Mouse (Mus musculus) left cerebral cortex, postnatal 25 days (tissue): ENCODE measurements at regions not wholly inside any gene's neighbourhood (a gene's known extent, or its start where the extent isn't known, plus 50 kb on each side); places are given as distances from the start of the nearest gene placed in this dataset.

Source experiments
- DNase-seq, 2 experiments: peaks; one replicate each; pipeline ENCODE4 v3.0.0; 2022; ENCODE audit warnings: low spot score in 2 of 2, mixed read lengths in 1 of 2
- intact Hi-C: fragments of 180-260 bp; cut with DNase I; formaldehyde crosslinking; loops from one replicate; pipeline ENCODE4 v1.15.1; 2025

- intact Hi-C loops = no loop called here
- DNase-seq = no peak
Measured at GRCm38 (mm10) chr10:30966176-30966575, 123.6 kb upstream of the Hey2 start.

DNA sequence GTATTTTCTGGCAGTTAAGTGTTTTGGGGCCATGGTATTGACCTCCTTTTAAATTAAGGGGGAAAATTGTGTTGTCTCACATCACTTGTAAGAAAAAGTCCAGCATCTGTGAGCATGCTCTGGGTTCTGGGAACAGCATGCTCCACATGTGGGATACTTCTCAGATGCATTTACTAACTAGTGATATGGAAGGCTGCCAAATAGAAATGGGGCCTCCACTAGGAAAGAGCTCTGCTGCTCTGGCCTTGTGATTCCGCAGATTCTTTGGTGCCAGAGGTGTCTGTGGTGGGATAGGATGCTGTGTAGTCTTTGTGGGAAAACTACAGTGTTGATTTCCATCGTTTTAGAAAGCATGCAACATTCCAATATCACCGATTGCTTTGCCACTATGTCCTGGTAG is 111.2 kb upstream of the Hey2 start:
- intact Hi-C loops = no loop called here
- no peak for DNase-seq

- no peak for DNase-seq
- intact Hi-C loops = no loop called here
Measured at GRCm38 (mm10) chr10:30952410-30952809, 109.8 kb upstream of the Hey2 start.

- no peak for DNase-seq
- intact Hi-C loops = no loop called here
Measured at GRCm38 (mm10) chr10:30946601-30947000, 104.0 kb upstream of the Hey2 start.

DNA sequence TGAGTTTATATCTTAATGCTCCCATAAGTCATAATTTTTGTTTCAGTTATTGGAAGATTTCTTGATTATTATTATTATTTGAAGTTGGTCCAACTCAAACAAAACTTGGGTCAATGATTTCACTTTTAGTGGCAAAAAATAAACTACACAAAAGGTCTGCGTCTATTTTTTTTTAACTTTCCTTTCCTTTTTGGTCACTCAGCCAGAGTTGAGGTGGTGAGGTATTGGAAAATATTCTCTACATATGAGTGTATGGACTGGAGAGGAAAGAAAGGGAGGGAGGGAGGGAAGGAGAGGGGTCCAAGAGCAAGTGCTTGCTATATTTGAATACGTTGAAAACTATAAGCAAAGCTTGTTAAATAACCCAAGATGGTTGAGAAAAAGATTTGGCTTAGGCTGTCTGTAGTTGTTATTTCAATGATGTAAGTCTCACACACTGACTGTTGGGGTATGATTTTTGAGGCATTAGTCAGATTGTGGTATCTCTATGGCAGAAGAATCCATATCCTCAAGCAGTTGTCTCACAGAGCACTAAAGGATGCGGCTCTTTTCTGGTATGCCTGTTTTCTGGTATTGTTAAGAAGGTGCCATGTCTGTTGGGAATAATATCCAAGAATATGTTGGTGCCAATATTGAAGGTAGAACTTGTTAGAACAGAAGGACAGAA is 75.9 kb upstream of the Hey2 start:
- no peak for DNase-seq
- intact Hi-C loops = no loop called here

GRCm38 (mm10) chr10:30893771-30894170 is 51.2 kb upstream of the Hey2 start:
- intact Hi-C loops = no loop called here
- no peak for DNase-seq
